Mouse (Mus musculus) sigmoid colon, adult 10 weeks (tissue): ENCODE results near the gene Capn10. TPM values are rescaled to one million over a fixed set of nuclear protein-coding genes. Genes with fewer than 3 reads are reported as not detected.

ENCODE experiments used
- polyA plus RNA-seq: library from polyadenylated mRNA; stranded (reverse); fragments of 350-450 nt; fragmentation: Illumina TruSeq; extraction: RNeasy Lipid Tissue Mini Kit (QIAGEN cat#74804); gene quantifications from one replicate; pipeline ENCODE4 v1.2.3, GENCODE M21; 2014; ENCODE audit warnings: low read depth, low replicate concordance

Capn10 gene
- polyA plus RNA-seq, result 4.4 TPM

GRCm38 (mm10) chr1:92934182-92934827 is at the start of gene Capn10:
TSS of gene Capn10 (plus strand) at chr1:92934376.

DNA sequence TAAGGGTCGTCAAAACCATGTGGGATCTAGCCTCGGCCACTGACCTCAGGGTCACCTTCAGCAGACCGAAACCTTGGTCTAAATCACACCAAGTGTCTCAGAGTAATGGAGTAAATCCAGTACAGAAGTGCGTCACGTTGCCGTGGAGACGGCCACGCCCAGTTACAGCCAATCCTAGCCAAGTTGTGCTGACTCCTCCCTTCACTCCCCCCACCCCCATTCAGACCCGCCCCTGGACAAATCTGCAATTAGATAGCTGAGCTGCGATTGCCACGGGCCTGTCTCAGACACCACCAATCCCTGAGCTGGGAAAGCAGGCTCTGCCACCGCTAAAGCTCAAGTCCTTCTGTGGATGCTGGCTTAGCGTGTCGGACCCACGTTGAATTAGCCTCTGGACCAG is 31.4 kb upstream of the Capn10 start, which contains the start of gene Ankmy1:
TSS of gene Ankmy1 (minus strand) at position 121 of the 400 bp plus-strand sequence.

GRCm38 (mm10) chr1:92906779-92907631 is 27.2 kb upstream of the Capn10 start, which contains the start of gene Dusp28:
TSS of gene Dusp28 (plus strand) at chr1:92906981.

GRCm38 (mm10) chr1:92910239-92910885 is 23.8 kb upstream of the Capn10 start, which contains the start of gene Rnpepl1:
TSS of gene Rnpepl1 (plus strand) at chr1:92910783.

DNA sequence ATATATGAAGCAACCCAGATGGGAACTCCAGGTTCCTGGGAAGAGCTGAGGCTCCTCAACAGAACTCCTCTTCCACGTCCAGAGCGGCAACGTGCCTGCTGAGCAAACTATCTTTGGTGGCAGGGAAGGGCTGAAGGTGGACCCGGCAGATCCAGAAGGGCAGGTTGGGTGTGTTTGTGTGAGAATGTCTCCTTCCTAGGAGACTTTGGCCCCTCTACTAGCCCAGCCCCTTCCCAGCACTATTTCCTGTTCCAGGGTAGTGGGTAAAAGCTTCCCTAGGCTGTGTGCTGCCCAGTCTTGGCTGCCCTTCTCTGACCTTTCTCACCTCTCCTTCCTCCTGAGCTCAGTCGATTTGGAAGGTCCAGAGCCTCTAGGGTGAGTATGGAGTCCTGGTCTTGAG is 16.4 kb downstream of the Capn10 start, which contains the start of gene Gpr35:
TSS of gene Gpr35 (plus strand) at position 259 of the 400 bp plus-strand sequence.

Other genes with a start within 250 kb of the Capn10 start
- 0.50 TPM for gene Gpc1, start 102.7 kb upstream of the Capn10 start, polyA plus RNA-seq
- gene Ankmy1, start 31.5 kb upstream of the Capn10 start, polyA plus RNA-seq, result not detected
- 5.1 TPM for gene Dusp28, start 27.4 kb upstream of the Capn10 start, polyA plus RNA-seq
- gene Rnpepl1, start 23.6 kb upstream of the Capn10 start, polyA plus RNA-seq, result 4.5 TPM
- gene Gpr35, start 16.5 kb downstream of the Capn10 start, polyA plus RNA-seq, result 24.0 TPM
- gene Aqp12, start 72.0 kb downstream of the Capn10 start, polyA plus RNA-seq, result not detected
- 0.73 TPM for gene Kif1a, start 167.6 kb downstream of the Capn10 start, polyA plus RNA-seq
- gene Agxt, start 200.9 kb downstream of the Capn10 start, polyA plus RNA-seq, result not detected
- 2.5 TPM for gene 2310007B03Rik, start 226.6 kb downstream of the Capn10 start, polyA plus RNA-seq
- gene Crocc2, start 234.3 kb downstream of the Capn10 start, polyA plus RNA-seq, result not detected